Mouse (Mus musculus) ovary, adult 18-20 months (tissue): ENCODE results near the gene Chit1.

ENCODE experiments used
- DNase-seq: peaks from one replicate; pipeline ENCODE4 v3.0.0; 2022; ENCODE audit warnings: low spot score, mixed read lengths

The Chit1 gene

GRCm38 (mm10) chr1:134079477-134080163, 31.4 kb upstream of the Chit1 start:
- DNase-seq: no peak

- no peak for DNase-seq
Measured at GRCm38 (mm10) chr1:134080406-134080805, 30.6 kb upstream of the Chit1 start.

- no peak for DNase-seq
Measured at GRCm38 (mm10) chr1:134080881-134081450, 30.1 kb upstream of the Chit1 start.

- peak; percentile 58 for DNase-seq
Measured at GRCm38 (mm10) chr1:134082987-134083516, 28.0 kb upstream of the Chit1 start.

- DNase-seq: no peak
Measured at GRCm38 (mm10) chr1:134083676-134084075, 27.4 kb upstream of the Chit1 start.

- DNase-seq: no peak
Measured at GRCm38 (mm10) chr1:134084128-134084527, 26.9 kb upstream of the Chit1 start.

- DNase-seq: no peak
Measured at GRCm38 (mm10) chr1:134086017-134086416, 25.0 kb upstream of the Chit1 start.

- no peak for DNase-seq
Measured at GRCm38 (mm10) chr1:134086811-134087398, 24.1 kb upstream of the Chit1 start.

- DNase-seq: no peak
Measured at GRCm38 (mm10) chr1:134089074-134089473, 22.0 kb upstream of the Chit1 start.

GRCm38 (mm10) chr1:134091851-134092250, 19.2 kb upstream of the Chit1 start:
- no peak for DNase-seq

GRCm38 (mm10) chr1:134092368-134092767, 18.7 kb upstream of the Chit1 start:
- DNase-seq: no peak

- peak; percentile 90 for DNase-seq
Measured at GRCm38 (mm10) chr1:134092852-134093770, 17.9 kb upstream of the Chit1 start.

GRCm38 (mm10) chr1:134093771-134094526, 17.1 kb upstream of the Chit1 start:
- no peak for DNase-seq

GRCm38 (mm10) chr1:134095033-134095612, 15.9 kb upstream of the Chit1 start:
- no peak for DNase-seq

- DNase-seq: no peak
Measured at GRCm38 (mm10) chr1:134095721-134096120, 15.3 kb upstream of the Chit1 start.

GRCm38 (mm10) chr1:134096264-134096934, 14.6 kb upstream of the Chit1 start:
- no peak for DNase-seq

GRCm38 (mm10) chr1:134097080-134097855, 13.8 kb upstream of the Chit1 start:
- DNase-seq: no peak

- peak; percentile 43 for DNase-seq
Measured at GRCm38 (mm10) chr1:134097956-134098725, 12.9 kb upstream of the Chit1 start.
